8 mouse cellular contexts compared by ENCODE assay signal in genomic region chr5:138084507-138084906, GRCm38 (mm10). TPM values are rescaled to one million over a fixed set of nuclear protein-coding genes. Genes with fewer than 3 reads are reported as not detected.
DNase-seq lines count a peak whose midpoint lies in the region; ATAC-seq lines count a peak whose summit lies in the region.

No protein-coding gene starts in this region.

- H3K9ac ChIP-seq in heart, embryonic 14.5 days (ENCODE audit: low read length) = peak overlapping the region; percentile 98
- peak overlapping the region; percentile 93; the same call in 1 of the 2 replicates for H3K9ac ChIP-seq in hindbrain, embryonic 12.5 days

- H3K36me3 ChIP-seq in heart, embryonic 14.5 days (ENCODE audit: control insufficient read depth, insufficient read depth, low read length) = peaks cover 22% of the 10 kb centered on the region
- H3K36me3 ChIP-seq in hindbrain, embryonic 12.5 days = peaks cover 4% of the 10 kb centered on the region; the same call in 1 of the 2 replicates
- H3K36me3 ChIP-seq in midbrain, embryonic 10.5 days = peaks cover 27% of the 10 kb centered on the region

- H3K27me3 ChIP-seq in heart, embryonic 14.5 days (ENCODE audit: control insufficient read depth, insufficient read depth, low read length) = no peaks in the 10 kb centered on the region
- H3K27me3 ChIP-seq in hindbrain, embryonic 12.5 days = 0 out of 2 replicates have a peak, but pooled peaks cover 3% of the 10 kb centered on the region
- no peaks in the 10 kb centered on the region for H3K27me3 ChIP-seq in midbrain, embryonic 10.5 days (ENCODE audit: low read depth, poor library complexity, severe bottlenecking)

- H3K9me3 ChIP-seq in heart, embryonic 14.5 days (ENCODE audit: control insufficient read depth, low read length) = no peaks in the 10 kb centered on the region
- H3K9me3 ChIP-seq in hindbrain, embryonic 12.5 days (replicated peaks) = no peaks in the 10 kb centered on the region
- H3K9me3 ChIP-seq in midbrain, embryonic 10.5 days (replicated peaks) = no peaks in the 10 kb centered on the region

- H3K4me2 ChIP-seq in heart, embryonic 14.5 days (ENCODE audit: low read length) = peak overlapping the region; percentile 62
- peak overlapping the region; percentile 40 for H3K4me2 ChIP-seq in hindbrain, embryonic 12.5 days (replicated peaks)

- WGBS in heart, embryonic 14.5 days = 55% methylated on average over 2 of the region's 2 CpGs
- WGBS in hindbrain, embryonic 12.5 days = 75% methylated on average over 2 of the region's 2 CpGs
- 65% methylated on average over 2 of the region's 2 CpGs for WGBS in midbrain, embryonic 10.5 days

- H3K27ac ChIP-seq in heart, embryonic 14.5 days (replicated peaks in 1 of 2; ENCODE audit: control insufficient read depth in 1 of 2, insufficient read depth in 1 of 2, low read depth in 2 of 2, low read length in 2 of 2) = no peak overlapping the region
- H3K27ac ChIP-seq in brown adipose tissue, adult 24 weeks (replicated peaks; ENCODE audit: low read depth, low read length) = no peak overlapping the region
- H3K27ac ChIP-seq in hindbrain, embryonic 12.5 days = no peak overlapping the region
- peak overlapping the region; percentile 98 for H3K27ac ChIP-seq in midbrain, embryonic 10.5 days (replicated peaks)

- intact Hi-C loops in heart, postnatal 36 days (cut with DNase I) = loop anchor here (5.0 kb wide), 1 partner anchor 33 kb away; the partner anchor contains the start of gene Zscan21
- intact Hi-C loops in left cerebral cortex, postnatal 36 days (cut with DNase I) = loop anchor here (1.0 to 2.0 kb wide), 2 partner anchors 32 to 71 kb away; partner anchors contain the start of genes Zfp113 and Zscan21

- DNase-seq in heart, postnatal 36 days = no peak
- peak; percentile 14 for DNase-seq in midbrain, embryonic 10.5 days (ENCODE audit: low spot score)
- DNase-seq in ovary, postnatal 36 days (ENCODE audit: low spot score) = no peak
- no peak for DNase-seq in left cerebral cortex, postnatal 36 days (ENCODE audit: low spot score in 2 of 2)
- DNase-seq in urinary bladder, postnatal 10 days (ENCODE audit: low spot score) = no peak

- peak overlapping the region in 1 of 2 experiments; percentile 87; a peak in 2 of 4 replicates for H3K4me3 ChIP-seq in heart, embryonic 14.5 days (ENCODE audit: control insufficient read depth in 1 of 2, insufficient read depth in 1 of 2, low read depth in 1 of 2, low read length in 2 of 2)
- peak overlapping the region; percentile 100 for H3K4me3 ChIP-seq in brown adipose tissue, adult 24 weeks (ENCODE audit: insufficient read depth, low read depth, low read length)
- peak overlapping the region; percentile 63 for H3K4me3 ChIP-seq in hindbrain, embryonic 12.5 days
- H3K4me3 ChIP-seq in midbrain, embryonic 10.5 days = peak overlapping the region; percentile 84

- no peak for ATAC-seq in heart, embryonic 14.5 days (ENCODE audit: insufficient number of reproducible peaks, insufficient read depth, low FRiP score, low read depth)
- 0 out of 2 replicates have a peak, but pooled peaks have one; percentile 16 for ATAC-seq in hindbrain, embryonic 12.5 days (ENCODE audit: low FRiP score)

- peaks cover 0 to 14% of the 10 kb centered on the region in 2 experiments; a peak in 2 of 4 replicates for H3K4me1 ChIP-seq in heart, embryonic 14.5 days (ENCODE audit: control insufficient read depth in 2 of 2, insufficient read depth in 2 of 2, low read length in 2 of 2)
- peaks cover 4% of the 10 kb centered on the region; the same call in 1 of the 2 replicates for H3K4me1 ChIP-seq in brown adipose tissue, adult 24 weeks (ENCODE audit: control insufficient read depth, insufficient read depth, insufficient read length, low read length)
- peaks cover 13% of the 10 kb centered on the region for H3K4me1 ChIP-seq in hindbrain, embryonic 12.5 days
- peaks cover 14% of the 10 kb centered on the region for H3K4me1 ChIP-seq in midbrain, embryonic 10.5 days

RNA-seq across cellular contexts. Expression of gene Zkscan1, which starts 0.4 kb away (rescaled TPM):
- 13.3 and 13.8 TPM in 2 replicates for polyA plus RNA-seq in heart, embryonic 14.5 days (2014; fragmentation: Nextera tagmentation; extraction: Ambion mirVana)
- total RNA-seq in heart, postnatal 36 days (2021) = 10 to 100 TPM; 14.1 to 15.1 TPM
- 7.2 and 9.4 TPM in 2 replicates for polyA plus RNA-seq in brown adipose tissue, adult 24 weeks (2012; ENCODE audit: insufficient read depth, insufficient read length, missing spikeins)
- 37.3 and 41.7 TPM in 2 replicates for polyA plus RNA-seq in hindbrain, embryonic 12.5 days (2016; fragmentation: Nextera tagmentation; extraction: Ambion mirVana)
- 23.1 and 31.1 TPM in 2 replicates for polyA plus RNA-seq in midbrain, embryonic 10.5 days (2016; fragmentation: Nextera tagmentation; extraction: Ambion mirVana)
- 10 to 100 TPM; 39.9 to 40.2 TPM for total RNA-seq in left cerebral cortex, postnatal 36 days (2021)

RNA-seq across cellular contexts. Expression of gene Smok3c, which starts 31.5 kb away (rescaled TPM):
- polyA plus RNA-seq in heart, embryonic 14.5 days (2014; fragmentation: Nextera tagmentation; extraction: Ambion mirVana) = not detected in 2 replicates
- not detected for total RNA-seq in heart, postnatal 36 days (2021)
- not detected in 2 replicates for polyA plus RNA-seq in brown adipose tissue, adult 24 weeks (2012; ENCODE audit: insufficient read depth, insufficient read length, missing spikeins)
- not detected in 2 replicates for polyA plus RNA-seq in hindbrain, embryonic 12.5 days (2016; fragmentation: Nextera tagmentation; extraction: Ambion mirVana)
- not detected in 2 replicates for polyA plus RNA-seq in midbrain, embryonic 10.5 days (2016; fragmentation: Nextera tagmentation; extraction: Ambion mirVana)
- total RNA-seq in left cerebral cortex, postnatal 36 days (2021) = not detected

RNA-seq across cellular contexts. Expression of gene Zscan21, which starts 32.2 kb away (rescaled TPM):
- polyA plus RNA-seq in heart, embryonic 14.5 days (2014; fragmentation: Nextera tagmentation; extraction: Ambion mirVana) = 40.0 and 40.4 TPM in 2 replicates
- total RNA-seq in heart, postnatal 36 days (2021) = 10 to 100 TPM; 10.7 to 13.6 TPM
- 7.5 and 10.5 TPM in 2 replicates for polyA plus RNA-seq in brown adipose tissue, adult 24 weeks (2012; ENCODE audit: insufficient read depth, insufficient read length, missing spikeins)
- 93.8 and 95.8 TPM in 2 replicates for polyA plus RNA-seq in hindbrain, embryonic 12.5 days (2016; fragmentation: Nextera tagmentation; extraction: Ambion mirVana)
- polyA plus RNA-seq in midbrain, embryonic 10.5 days (2016; fragmentation: Nextera tagmentation; extraction: Ambion mirVana) = 105 and 114 TPM in 2 replicates
- 10 to 100 TPM; 16.1 to 16.4 TPM for total RNA-seq in left cerebral cortex, postnatal 36 days (2021)
